Mouse (Mus musculus): Measurements from ENCODE around the gene Gbf1.

DNA sequence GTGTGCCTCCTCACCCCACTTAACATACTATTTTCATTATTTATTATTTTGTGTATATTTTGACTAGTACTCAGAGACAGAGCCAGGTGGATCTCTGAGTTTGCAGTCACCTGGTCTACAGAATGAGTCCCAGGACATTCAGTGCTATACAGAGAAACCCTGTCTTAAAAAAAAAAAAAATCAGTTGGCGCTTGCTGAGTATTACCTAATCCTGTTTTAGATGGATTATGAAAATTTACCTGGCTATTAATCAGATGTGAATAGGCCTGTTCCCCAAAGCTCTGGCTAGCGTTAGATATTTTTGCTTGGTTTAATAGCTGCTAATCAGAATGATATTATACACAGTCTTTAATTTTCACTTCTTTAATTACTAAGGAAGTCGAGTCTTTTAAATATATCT lies 28.4 kb upstream of the Gbf1 start:
- TF ChIP-seq E2F4 (IDR thresholded peaks at IDR 0.05; ENCODE audit: insufficient replicate concordance, low read depth, low read length) (no peak), POLR2A (IDR thresholded peaks at IDR 0.05; ENCODE audit: low read depth, low read length) (no peak), RCOR1 (conservative IDR thresholded peaks at IDR 0.05; ENCODE audit: low read depth, low read length) (no peak), USF1 (IDR thresholded peaks at IDR 0.05; ENCODE audit: low read depth, low read length) (no peak), SIN3A (IDR thresholded peaks at IDR 0.05; ENCODE audit: low read length) (no peak)
